Mouse (Mus musculus) thymus, postnatal 0 days (tissue): Measurements from ENCODE around the gene Phf14. TPM values are rescaled to one million over a fixed set of nuclear protein-coding genes. Genes with fewer than 3 reads are reported as not detected.

Experiments
- DNase-seq: peaks from one replicate; pipeline ENCODE4 v3.0.0-alpha.2; 2015; ENCODE audit warnings: low spot score
- polyA plus RNA-seq: library from polyadenylated mRNA; unstranded; fragments of >200 nt; fragmentation: Nextera tagmentation; extraction: Ambion mirVana; gene quantifications from 2 replicates; pipeline ENCODE4 v1.2.1, GENCODE M21; 2015

Phf14 gene
- polyA plus RNA-seq, 1 experiment from 2014 or later: 103 TPM

GRCm38 (mm10) chr6:12020156-12020555 lies 112.5 kb downstream of the Phf14 start:
- no peak for DNase-seq

- DNase-seq: no peak
Measured at GRCm38 (mm10) chr6:12020738-12021137, 113.1 kb downstream of the Phf14 start.

GRCm38 (mm10) chr6:12021480-12021879 lies 113.9 kb downstream of the Phf14 start:
- DNase-seq: no peak

GRCm38 (mm10) chr6:12023395-12023794 lies 115.8 kb downstream of the Phf14 start:
- no peak for DNase-seq

GRCm38 (mm10) chr6:12026804-12027537 lies 119.4 kb downstream of the Phf14 start:
- DNase-seq: no peak

GRCm38 (mm10) chr6:12034561-12034960 lies 127.0 kb downstream of the Phf14 start:
- no peak for DNase-seq

- peak; percentile 17 for DNase-seq
Measured at GRCm38 (mm10) chr6:12038268-12038667, 130.7 kb downstream of the Phf14 start.

GRCm38 (mm10) chr6:12052884-12053283 lies 145.3 kb downstream of the Phf14 start:
- DNase-seq: no peak

GRCm38 (mm10) chr6:12054149-12054548 lies 146.5 kb downstream of the Phf14 start:
- no peak for DNase-seq

GRCm38 (mm10) chr6:12058717-12059116 lies 151.1 kb downstream of the Phf14 start:
- no peak for DNase-seq

GRCm38 (mm10) chr6:12059971-12060370 lies 152.4 kb downstream of the Phf14 start:
- DNase-seq: no peak

- no peak for DNase-seq
Measured at GRCm38 (mm10) chr6:12060452-12061140, 153.0 kb downstream of the Phf14 start.

GRCm38 (mm10) chr6:12067956-12068355 lies 160.3 kb downstream of the Phf14 start:
- DNase-seq: no peak

GRCm38 (mm10) chr6:12069357-12069756 lies 161.7 kb downstream of the Phf14 start:
- no peak for DNase-seq

- DNase-seq: no peak
Measured at GRCm38 (mm10) chr6:12074599-12074998, 167.0 kb downstream of the Phf14 start.

- no peak for DNase-seq
Measured at GRCm38 (mm10) chr6:12077338-12077737, 169.7 kb downstream of the Phf14 start.

- no peak for DNase-seq
Measured at GRCm38 (mm10) chr6:12077880-12078618, 170.4 kb downstream of the Phf14 start.

GRCm38 (mm10) chr6:12079260-12079659 lies 171.7 kb downstream of the Phf14 start:
- no peak for DNase-seq

- DNase-seq: no peak
Measured at GRCm38 (mm10) chr6:12080423-12080822, 172.8 kb downstream of the Phf14 start.

GRCm38 (mm10) chr6:12081722-12082121 lies 174.1 kb downstream of the Phf14 start:
- no peak for DNase-seq

- DNase-seq: no peak
Measured at GRCm38 (mm10) chr6:12082125-12082524, 174.5 kb downstream of the Phf14 start.
